Mouse (Mus musculus) testis, adult 2 months (tissue): ENCODE data around the gene Wnt2. TPM values are rescaled to one million over a fixed set of nuclear protein-coding genes. Genes with fewer than 3 reads are reported as not detected.
A peak's percentile ranks its signal among the peaks of the same experiment; 100 is the strongest.

ENCODE experiments used
- H3K27ac ChIP-seq: fragments of 200-500 bp; 2 replicates; pipeline ENCODE4 v1.5.1; 2012; ENCODE audit warnings: low read depth, low read length; ENCODE audit not compliant: control insufficient read depth, insufficient read depth
- H3K27me3 ChIP-seq: fragments of 200-500 bp; 2 replicates; pipeline ENCODE4 v1.6.1; 2012; ENCODE audit warnings: mild to moderate bottlenecking, low read length, moderate library complexity; ENCODE audit not compliant: control insufficient read depth, insufficient read depth
- H3K36me3 ChIP-seq: fragments of 200-500 bp; 2 replicates; pipeline ENCODE4 v1.6.1; 2012; ENCODE audit warnings: mild to moderate bottlenecking, low read length; ENCODE audit not compliant: control insufficient read depth, insufficient read depth
- H3K4me1 ChIP-seq: fragments of 200-500 bp; 2 replicates; pipeline ENCODE4 v1.6.1; 2012; ENCODE audit warnings: low read length; ENCODE audit not compliant: control insufficient read depth, insufficient read depth
- H3K4me3 ChIP-seq: fragments of 200-500 bp; 2 replicates; pipeline ENCODE4 v1.5.1; 2012; ENCODE audit warnings: low read depth, mild to moderate bottlenecking, low read length, moderate library complexity, mixed read lengths; ENCODE audit not compliant: control insufficient read depth
- CTCF ChIP-seq: fragments of 200-500 bp; IDR thresholded peaks from 2 replicates; pipeline ENCODE4 v1.5.1; 2012; ENCODE audit warnings: low read depth, mild to moderate bottlenecking, inconsistent platforms, low read length, moderate library complexity; ENCODE audit not compliant: control insufficient read depth, insufficient read depth, insufficient replicate concordance
- POLR2A ChIP-seq: fragments of 200-500 bp; IDR thresholded peaks from 2 replicates; pipeline ENCODE4 v1.6.1; 2012; ENCODE audit warnings: low read depth, mild to moderate bottlenecking, inconsistent platforms, low read length, moderate library complexity; ENCODE audit not compliant: control insufficient read depth
- polyA plus RNA-seq: library from polyadenylated mRNA; depleted of rRNA; stranded (reverse); fragments of >200 nt; gene quantifications from 2 replicates; pipeline ENCODE4 v1.2.3, GENCODE M21; 2012

The Wnt2 gene
- polyA plus RNA-seq, 1 experiment, result 2.2 TPM

GRCm38 (mm10) chr6:17978324-17978723 is 52.1 kb downstream of the Wnt2 start:
- Histone ChIP-seq H3K4me1 (no peaks in the 10 kb centered on the region), H3K27me3 (no peaks in the 10 kb centered on the region), H3K27ac (no peak overlapping the region), H3K4me3 (no peak overlapping the region), H3K36me3 (no peaks in the 10 kb centered on the region)
- no peak for TF ChIP-seq CTCF
- TF ChIP-seq POLR2A, result no peak

DNA sequence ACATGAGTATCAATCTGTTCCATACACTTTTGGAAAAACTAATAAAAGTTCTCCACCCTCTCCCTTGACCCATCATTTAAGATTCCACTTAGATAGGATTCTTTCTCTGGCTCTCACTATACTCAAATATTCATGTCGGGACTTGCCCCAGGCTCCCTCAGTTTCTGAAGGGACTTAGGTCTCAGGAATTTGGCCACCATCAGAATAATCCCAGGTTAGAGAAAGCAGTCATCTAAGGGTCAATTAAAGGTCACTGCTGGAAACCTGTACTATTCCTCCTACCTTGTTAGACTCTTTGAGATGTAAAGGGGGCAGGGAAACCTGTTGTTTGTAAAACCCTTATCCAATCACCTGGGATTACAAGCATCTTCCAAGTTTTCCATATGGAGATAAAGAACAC is 53.2 kb downstream of the Wnt2 start:
- Histone ChIP-seq H3K27me3 (no peaks in the 10 kb centered on the region), H3K4me3 (no peak overlapping the region), H3K27ac (no peak overlapping the region), H3K36me3 (no peaks in the 10 kb centered on the region), H3K4me1 (no peaks in the 10 kb centered on the region)
- TF ChIP-seq CTCF (no peak), POLR2A (no peak)

- no peak overlapping the region for H3K4me3 ChIP-seq
- H3K27me3 ChIP-seq, result no peaks in the 10 kb centered on the region
- no peak for TF ChIP-seq CTCF
- TF ChIP-seq POLR2A, result no peak
- no peaks in the 10 kb centered on the region for H3K4me1 ChIP-seq
- no peak overlapping the region for H3K27ac ChIP-seq
- no peaks in the 10 kb centered on the region for H3K36me3 ChIP-seq
Observed at GRCm38 (mm10) chr6:17974416-17974815, 56.0 kb downstream of the Wnt2 start.

GRCm38 (mm10) chr6:17971393-17971792 is 59.0 kb downstream of the Wnt2 start:
- Histone ChIP-seq H3K27ac (no peak overlapping the region), H3K36me3 (no peaks in the 10 kb centered on the region), H3K4me1 (no peaks in the 10 kb centered on the region), H3K27me3 (no peaks in the 10 kb centered on the region), H3K4me3 (peak overlapping the region; percentile 2; the same call in 1 of the 2 replicates)
- TF ChIP-seq CTCF, result no peak
- no peak for TF ChIP-seq POLR2A

- no peaks in the 10 kb centered on the region; the same call in 1 of the 2 replicates for H3K4me1 ChIP-seq
- TF ChIP-seq CTCF, result no peak
- TF ChIP-seq POLR2A, result no peak
- no peaks in the 10 kb centered on the region for H3K36me3 ChIP-seq
- H3K27ac ChIP-seq, result no peak overlapping the region
- H3K27me3 ChIP-seq, result no peaks in the 10 kb centered on the region
- no peak overlapping the region for H3K4me3 ChIP-seq
Observed at GRCm38 (mm10) chr6:17969815-17970214, 60.6 kb downstream of the Wnt2 start.

GRCm38 (mm10) chr6:17968467-17969144 is 61.8 kb downstream of the Wnt2 start:
- Histone ChIP-seq H3K27ac (no peak overlapping the region), H3K27me3 (no peaks in the 10 kb centered on the region), H3K4me1 (no peaks in the 10 kb centered on the region; the same call in 1 of the 2 replicates), H3K4me3 (no peak overlapping the region), H3K36me3 (no peaks in the 10 kb centered on the region)
- no peak for TF ChIP-seq CTCF
- no peak for TF ChIP-seq POLR2A

GRCm38 (mm10) chr6:17963455-17963854 is 66.9 kb downstream of the Wnt2 start:
- no peak overlapping the region for H3K4me3 ChIP-seq
- H3K27me3 ChIP-seq, result no peaks in the 10 kb centered on the region
- H3K27ac ChIP-seq, result no peak overlapping the region
- TF ChIP-seq CTCF (no peak), POLR2A (no peak)
- no peaks in the 10 kb centered on the region; the same call in 1 of the 2 replicates for H3K4me1 ChIP-seq
- no peaks in the 10 kb centered on the region for H3K36me3 ChIP-seq

GRCm38 (mm10) chr6:17951779-17952178 is 78.6 kb downstream of the Wnt2 start:
- no peak overlapping the region for H3K27ac ChIP-seq
- TF ChIP-seq POLR2A (no peak), CTCF (no peak)
- no peaks in the 10 kb centered on the region for H3K27me3 ChIP-seq
- no peak overlapping the region for H3K4me3 ChIP-seq
- H3K4me1 ChIP-seq, result no peaks in the 10 kb centered on the region
- H3K36me3 ChIP-seq, result no peaks in the 10 kb centered on the region
